Comparison of ENCODE assay signal across 8 mouse cellular contexts in genomic region chr9:108080168-108080567, GRCm38 (mm10). TPM values are rescaled to one million over a fixed set of nuclear protein-coding genes. Genes with fewer than 3 reads are reported as not detected.
A peak's percentile ranks its signal among the peaks of the same experiment; 100 is the strongest.
DNase-seq lines count a peak whose midpoint lies in the region; ATAC-seq and TF ChIP-seq lines count a peak whose summit lies in the region.

TSS of gene Mst1 (plus strand) at chr9:108080436.

- H3K36me3 ChIP-seq in kidney, postnatal 0 days (ENCODE audit: insufficient read depth, low read length): peaks cover 4% of the 10 kb centered on the region
- peaks cover 11% of the 10 kb centered on the region for H3K36me3 ChIP-seq in intestine, embryonic 14.5 days (ENCODE audit: control insufficient read depth, insufficient read depth, low read length)
- peaks cover 13% of the 10 kb centered on the region for H3K36me3 ChIP-seq in neural tube, embryonic 12.5 days

- TF ChIP-seq POLR2A in cortical plate, adult 2 months (IDR thresholded peaks at IDR 0.05; ENCODE audit: extremely low read depth, insufficient read depth, low read length): no peak

- peak within 1 kb of the TSS; percentile 60 for H3K4me3 ChIP-seq in kidney, postnatal 0 days (replicated peaks; ENCODE audit: low read depth, low read length)
- H3K4me3 ChIP-seq in cortical plate, adult 2 months (ENCODE audit: insufficient read depth, low read length): peak within 1 kb of the TSS; percentile 70
- H3K4me3 ChIP-seq in intestine, embryonic 14.5 days (ENCODE audit: low read depth, low read length): peak within 1 kb of the TSS; percentile 95
- peak within 1 kb of the TSS; percentile 87 for H3K4me3 ChIP-seq in neural tube, embryonic 12.5 days

- H3K9ac ChIP-seq in kidney, postnatal 0 days (ENCODE audit: low read depth, low read length): peak within 1 kb of the TSS; percentile 86
- H3K9ac ChIP-seq in intestine, embryonic 14.5 days (ENCODE audit: low read length): peak within 1 kb of the TSS; percentile 94
- peak within 1 kb of the TSS; percentile 96 for H3K9ac ChIP-seq in neural tube, embryonic 12.5 days

- H3K9me3 ChIP-seq in kidney, postnatal 0 days (replicated peaks; ENCODE audit: low read length): no peaks in the 10 kb centered on the region
- H3K9me3 ChIP-seq in intestine, embryonic 14.5 days (ENCODE audit: control insufficient read depth, low read length): no peaks in the 10 kb centered on the region
- no peaks in the 10 kb centered on the region for H3K9me3 ChIP-seq in neural tube, embryonic 12.5 days

- 0 out of 2 replicates have a peak, but pooled peaks cover 9% of the 10 kb centered on the region for H3K4me1 ChIP-seq in kidney, postnatal 0 days (replicated peaks; ENCODE audit: insufficient read depth, low read length)
- no peaks in the 10 kb centered on the region for H3K4me1 ChIP-seq in cortical plate, adult 2 months (ENCODE audit: control insufficient read depth, insufficient read depth, low read length)
- H3K4me1 ChIP-seq in intestine, embryonic 14.5 days (replicated peaks; ENCODE audit: control insufficient read depth, insufficient read depth, low read length): peaks cover 9% of the 10 kb centered on the region; the same call in 1 of the 2 replicates
- peaks cover 22% of the 10 kb centered on the region for H3K4me1 ChIP-seq in neural tube, embryonic 12.5 days

- 82% methylated on average over 5 of the region's 5 CpGs for WGBS in kidney, postnatal 0 days
- 82% methylated on average over 5 of the region's 5 CpGs for WGBS in intestine, embryonic 14.5 days
- WGBS in neural tube, embryonic 12.5 days: 76% methylated on average over 5 of the region's 5 CpGs

- TF ChIP-seq CTCF in kidney, postnatal 0 days (IDR thresholded peaks at IDR 0.05; ENCODE audit: low read depth): no peak
- TF ChIP-seq CTCF in cortical plate, adult 2 months (IDR thresholded peaks at IDR 0.05; ENCODE audit: extremely low read depth, insufficient read depth, low read length): no peak

- H3K27me3 ChIP-seq in kidney, postnatal 0 days (ENCODE audit: insufficient read depth, low read length): no peaks in the 10 kb centered on the region
- H3K27me3 ChIP-seq in intestine, embryonic 14.5 days (replicated peaks; ENCODE audit: control insufficient read depth, insufficient read depth, low read length): peaks cover 37% of the 10 kb centered on the region
- H3K27me3 ChIP-seq in neural tube, embryonic 12.5 days (replicated peaks): peaks cover 38% of the 10 kb centered on the region

- no peak for ATAC-seq in kidney, postnatal 0 days (replicated peaks; ENCODE audit: low FRiP score, low read depth)
- no peak for ATAC-seq in intestine, embryonic 14.5 days (replicated peaks; ENCODE audit: low FRiP score, low TSS enrichment, low read depth)
- ATAC-seq in neural tube, embryonic 12.5 days (ENCODE audit: low FRiP score, low read depth): no peak
- no peak for ATAC-seq in CD4-positive, CD25-positive, alpha-beta regulatory T cell, adult 4 months

- peak within 1 kb of the TSS; percentile 92 for H3K4me2 ChIP-seq in kidney, postnatal 0 days (ENCODE audit: low read length)
- H3K4me2 ChIP-seq in intestine, embryonic 14.5 days (ENCODE audit: low read length): peak within 1 kb of the TSS; percentile 95
- peak within 1 kb of the TSS; percentile 96 for H3K4me2 ChIP-seq in neural tube, embryonic 12.5 days (replicated peaks)

- H3K27ac ChIP-seq in kidney, postnatal 0 days: peak within 1 kb of the TSS; percentile 60; the same call in 1 of the 2 replicates
- H3K27ac ChIP-seq in cortical plate, adult 2 months (ENCODE audit: insufficient read depth, low read length): no peak within 1 kb of the TSS
- no peak within 1 kb of the TSS for H3K27ac ChIP-seq in intestine, embryonic 14.5 days (ENCODE audit: low read depth)
- H3K27ac ChIP-seq in neural tube, embryonic 12.5 days: no peak within 1 kb of the TSS

- DNase-seq in kidney, postnatal 0 days (ENCODE audit: low spot score): no peak
- no peak for DNase-seq in kidney, postnatal 14 days
- DNase-seq in intestine, embryonic 14.5 days (ENCODE audit: low spot score): no peak
- DNase-seq in layer of hippocampus, adult 18-20 months (ENCODE audit: low spot score in 2 of 2): no peak
- no peak for DNase-seq in layer of hippocampus, postnatal 10 days (ENCODE audit: low spot score in 2 of 2)

RNA-seq across cellular contexts. Expression of gene Mst1, which starts in this region (rescaled TPM):
- polyA plus RNA-seq in kidney, postnatal 0 days (2015; fragmentation: Nextera tagmentation; extraction: Ambion mirVana): 0.09 and 0.39 TPM in 2 replicates
- 0.10 TPM in 1 of 2 replicates, not detected in the other for polyA plus RNA-seq in cortical plate, adult 2 months (2012; rRNA removed)
- 0.17 and 0.78 TPM in 2 replicates for polyA plus RNA-seq in intestine, embryonic 14.5 days (2014; fragmentation: Nextera tagmentation; extraction: Ambion mirVana)
- polyA plus RNA-seq in neural tube, embryonic 12.5 days (2016; fragmentation: Nextera tagmentation; extraction: Ambion mirVana): 0.44 and 0.46 TPM in 2 replicates
- 1 to 10 TPM; 1.4 to 1.5 TPM for polyA plus RNA-seq in CD4-positive, CD25-positive, alpha-beta regulatory T cell, adult 4 months (2017; shearing (Covaris generic))
- total RNA-seq in layer of hippocampus, adult 18-20 months (2021): not detected
- not detected for total RNA-seq in layer of hippocampus, postnatal 10 days (2021)
